Mouse (Mus musculus) v-Abl transformed pro-B cells (cell line): ENCODE results near the gene Gm20388.

ENCODE experiments used
- in situ Hi-C, 2 experiments: fragments of 400-800 bp; cut with MboI; formaldehyde crosslinking; loops; one replicate each; pipeline ENCODE4 v1.15.1; 2025; ENCODE audit not compliant: unreplicated experiment in 2 of 2

The Gm20388 gene

DNA sequence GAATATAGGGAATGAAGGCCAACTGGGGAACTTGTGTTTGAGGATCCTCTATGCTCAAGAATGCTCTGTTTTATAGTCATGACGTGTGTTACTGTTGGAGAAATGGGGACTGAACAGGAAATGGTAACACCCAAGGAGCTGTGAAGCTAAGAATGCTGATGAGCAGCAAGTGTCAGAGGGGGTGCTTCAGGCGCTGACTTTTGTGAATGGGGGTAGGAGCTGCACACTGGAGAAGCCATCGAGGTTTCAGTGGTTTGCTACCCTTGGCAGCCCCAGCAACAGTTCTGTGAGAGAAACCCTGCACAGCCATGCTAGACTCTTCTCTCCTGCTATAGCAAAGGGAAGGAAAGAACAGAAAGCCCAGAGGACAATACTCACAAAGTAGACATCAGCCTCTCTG, 3001.5 kb downstream of the Gm20388 start:
- in situ Hi-C loops = no loop called here

DNA sequence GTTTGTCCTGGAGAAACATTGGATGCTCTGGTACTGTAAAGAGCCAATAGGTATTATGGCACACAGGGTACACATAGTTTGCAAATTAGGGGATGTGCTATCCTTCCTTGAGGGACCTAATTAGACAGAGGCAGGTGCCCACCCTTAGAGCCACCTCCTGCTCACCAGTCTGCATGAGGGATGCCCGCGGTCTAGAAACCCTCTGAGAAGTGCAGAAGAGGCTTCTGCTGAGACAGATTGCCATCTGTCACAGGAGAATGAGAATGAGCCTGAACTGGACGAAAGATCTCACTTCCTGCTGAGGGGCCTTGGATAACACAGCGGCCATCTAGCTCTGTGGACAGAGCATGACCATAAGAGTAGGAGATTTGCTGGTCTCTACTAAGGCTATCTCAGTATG, 3002.2 kb downstream of the Gm20388 start:
- in situ Hi-C loops = no loop called here

DNA sequence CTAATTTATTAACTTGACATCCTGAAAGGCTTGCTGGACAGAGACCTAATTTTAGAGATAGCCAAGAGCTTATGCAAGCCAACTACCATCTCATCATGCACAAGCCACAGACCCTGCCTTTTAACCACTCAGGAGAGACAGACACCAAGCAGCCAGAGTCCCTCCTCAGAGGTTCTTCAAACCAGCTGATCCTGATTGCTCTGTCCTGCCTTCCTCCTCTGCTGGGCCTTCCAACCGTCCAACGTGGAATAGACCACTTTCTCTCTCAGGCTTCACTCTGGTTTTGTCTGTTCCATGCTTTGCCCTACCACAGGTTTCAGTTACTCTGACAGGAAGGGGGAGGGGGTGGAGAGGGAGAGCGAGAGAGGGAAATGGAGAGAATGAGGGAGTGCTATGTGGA, 3006.1 kb downstream of the Gm20388 start:
- in situ Hi-C loops = loop anchor here in 1 of 2 experiments (5.0 kb wide), 1 partner anchor 141 kb away; no protein-coding TSS in a partner anchor

DNA sequence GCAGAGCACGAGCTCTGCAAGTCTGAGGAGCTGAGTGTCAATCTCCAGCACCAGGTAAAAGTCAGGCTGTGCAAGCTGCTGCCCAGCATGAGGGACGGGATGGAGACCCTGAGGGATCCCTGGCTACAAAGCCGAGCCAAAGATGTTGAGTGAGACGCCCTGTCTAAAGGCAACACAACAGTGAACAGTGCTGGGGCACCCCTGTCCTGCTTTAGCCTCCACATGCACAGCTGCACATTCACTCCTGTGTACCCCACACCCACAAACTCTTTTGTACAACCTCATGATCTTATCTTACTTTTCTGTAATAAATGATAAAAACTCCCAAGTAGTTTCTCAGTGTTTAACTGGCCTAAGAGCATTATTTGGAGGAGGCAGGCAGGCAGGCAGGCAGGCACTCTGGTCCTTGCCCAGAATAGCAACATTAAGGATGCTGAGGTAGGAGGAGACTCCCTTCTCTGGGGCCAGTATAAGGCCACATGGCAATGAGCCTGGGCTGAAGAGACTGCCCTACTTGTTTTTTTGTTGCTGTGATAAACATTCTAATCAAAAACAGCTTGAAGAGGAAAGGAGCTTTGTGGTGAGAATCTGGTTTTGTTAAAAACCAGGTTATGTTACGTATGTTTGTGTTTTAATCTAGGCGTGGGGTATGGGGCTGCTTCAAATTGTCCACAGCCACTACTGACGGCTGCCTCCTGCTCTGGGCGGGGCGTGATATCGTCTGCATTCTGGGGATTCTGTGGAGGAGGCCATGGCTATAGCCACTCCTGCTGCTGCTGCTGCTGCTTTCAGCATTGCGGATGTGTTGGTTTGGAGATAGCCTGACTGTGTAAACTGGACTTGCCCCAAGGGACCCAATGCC, 3007.1 kb downstream of the Gm20388 start:
- in situ Hi-C loops = loop anchor here in 1 of 2 experiments (5.0 kb wide), 1 partner anchor 140 kb away; no protein-coding TSS in a partner anchor

DNA sequence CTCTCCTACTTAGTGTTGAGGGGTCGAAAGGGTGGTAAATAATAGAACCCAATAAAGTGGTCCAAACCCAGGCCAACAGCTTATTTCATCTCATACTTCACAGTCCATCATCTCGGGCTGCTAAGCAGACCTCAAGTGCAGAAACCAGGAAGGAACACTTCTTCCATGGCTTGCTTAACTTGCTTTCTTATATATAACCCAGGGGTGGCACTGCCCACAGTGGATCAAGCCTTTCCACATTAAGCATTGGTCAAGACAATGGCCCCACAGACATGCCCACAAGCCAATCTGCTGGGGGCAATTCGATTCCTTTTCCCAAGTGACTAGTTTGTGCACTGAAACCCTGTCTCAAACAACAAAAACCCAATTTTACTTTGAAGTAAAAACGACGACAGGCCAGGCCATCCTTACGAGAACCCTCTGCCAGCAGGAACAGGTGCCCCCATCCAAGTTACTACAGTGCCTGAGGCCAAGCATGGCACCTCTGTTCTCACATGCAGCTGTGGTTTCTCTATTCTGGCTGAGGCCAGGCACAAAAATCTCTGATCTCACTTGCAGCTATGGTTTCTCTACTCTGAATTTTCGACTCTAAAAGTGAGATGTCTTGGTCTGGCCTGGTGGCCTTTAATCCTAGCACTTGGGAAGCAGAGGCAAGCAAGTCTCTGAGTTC, 3007.9 kb downstream of the Gm20388 start:
- in situ Hi-C loops = loop anchor here in 1 of 2 experiments (5.0 kb wide), 1 partner anchor 139 kb away; no protein-coding TSS in a partner anchor

DNA sequence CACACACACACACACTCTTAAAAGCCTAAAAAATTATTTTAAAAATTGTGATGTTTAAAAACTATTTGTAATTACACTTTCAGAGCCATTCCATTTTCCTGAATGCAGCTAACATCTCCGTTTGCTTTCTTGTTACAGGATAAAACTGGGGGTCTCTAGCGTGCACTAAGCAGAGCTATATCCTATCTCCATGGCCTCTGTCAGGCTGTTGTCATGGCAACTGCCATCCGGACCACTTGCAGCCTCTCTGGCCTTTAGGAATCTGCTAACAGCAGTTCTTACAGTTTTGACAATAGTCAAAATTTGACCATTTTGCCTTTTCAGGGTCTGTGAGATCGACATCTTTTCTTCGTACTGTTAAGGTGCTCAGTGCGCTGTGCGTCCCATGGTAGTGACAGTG, 3010.2 kb downstream of the Gm20388 start:
- in situ Hi-C loops = no loop called here

DNA sequence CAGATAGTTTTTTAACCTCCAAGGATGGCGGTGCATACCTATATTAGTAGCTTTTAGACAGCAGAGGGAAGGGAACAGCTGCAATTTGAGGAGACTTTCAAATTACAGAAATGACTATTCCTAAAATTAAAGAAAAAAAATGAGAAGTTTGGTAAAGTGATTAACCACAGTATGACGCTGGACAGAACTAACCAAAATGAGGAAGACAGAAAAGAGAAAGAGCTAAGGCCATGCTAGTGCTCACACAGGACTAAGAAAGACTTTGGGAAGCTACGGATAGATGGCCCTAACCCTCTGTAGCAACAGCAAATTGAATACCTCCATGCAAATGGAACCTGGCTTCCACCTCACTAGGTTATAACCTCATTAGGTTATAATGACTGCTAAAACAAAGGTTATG, 3012.3 kb downstream of the Gm20388 start:
- in situ Hi-C loops = no loop called here

DNA sequence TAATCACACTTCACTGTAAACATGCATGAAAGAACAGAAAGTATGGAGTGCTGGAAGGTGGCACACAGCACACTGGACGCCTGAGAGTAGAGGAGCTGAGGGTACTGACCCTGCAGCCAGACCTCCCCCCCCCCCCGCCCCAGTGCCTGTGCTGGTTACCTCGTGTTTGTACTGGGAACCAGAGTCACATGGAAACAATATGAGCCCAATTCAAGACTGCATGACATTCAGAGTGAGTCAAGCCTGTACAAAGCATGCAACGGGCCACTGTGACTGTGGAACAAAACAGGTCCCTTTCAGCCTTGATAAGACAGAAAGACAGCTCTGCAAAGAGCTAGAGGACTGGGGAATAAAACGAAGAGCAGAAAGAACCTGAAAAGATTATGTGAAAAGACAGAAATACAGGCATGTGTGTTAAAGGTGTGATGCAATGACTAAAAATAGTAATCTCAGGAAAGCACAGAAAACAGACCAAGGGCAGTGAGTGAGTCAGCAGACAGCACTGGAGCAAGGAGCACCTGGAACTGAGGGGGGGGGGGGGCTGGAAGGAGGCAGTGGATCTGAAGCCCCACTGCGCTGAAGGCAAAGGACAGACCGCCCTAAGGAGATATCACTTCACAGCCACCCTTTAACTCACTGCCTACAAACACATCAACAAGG, 3012.9 kb downstream of the Gm20388 start:
- in situ Hi-C loops = no loop called here

DNA sequence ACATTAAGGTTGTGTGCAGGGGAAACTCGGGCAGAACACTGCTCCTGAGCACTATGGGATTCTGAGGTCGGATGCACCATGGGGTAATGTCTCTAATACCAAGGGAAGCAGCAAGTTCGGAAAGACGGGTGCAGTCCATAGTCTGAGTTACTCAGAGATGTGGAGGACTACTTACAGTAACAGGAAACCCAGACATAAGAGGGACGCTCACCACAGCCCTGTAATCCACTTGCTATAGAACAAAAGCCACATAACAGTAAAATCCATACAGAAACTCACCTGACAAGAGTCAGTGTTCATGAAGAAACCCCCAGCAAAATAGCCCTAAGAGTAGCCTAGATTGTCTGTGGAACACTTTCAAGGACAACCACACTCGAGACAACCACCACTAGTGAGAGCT, 3013.4 kb downstream of the Gm20388 start:
- in situ Hi-C loops = no loop called here

DNA sequence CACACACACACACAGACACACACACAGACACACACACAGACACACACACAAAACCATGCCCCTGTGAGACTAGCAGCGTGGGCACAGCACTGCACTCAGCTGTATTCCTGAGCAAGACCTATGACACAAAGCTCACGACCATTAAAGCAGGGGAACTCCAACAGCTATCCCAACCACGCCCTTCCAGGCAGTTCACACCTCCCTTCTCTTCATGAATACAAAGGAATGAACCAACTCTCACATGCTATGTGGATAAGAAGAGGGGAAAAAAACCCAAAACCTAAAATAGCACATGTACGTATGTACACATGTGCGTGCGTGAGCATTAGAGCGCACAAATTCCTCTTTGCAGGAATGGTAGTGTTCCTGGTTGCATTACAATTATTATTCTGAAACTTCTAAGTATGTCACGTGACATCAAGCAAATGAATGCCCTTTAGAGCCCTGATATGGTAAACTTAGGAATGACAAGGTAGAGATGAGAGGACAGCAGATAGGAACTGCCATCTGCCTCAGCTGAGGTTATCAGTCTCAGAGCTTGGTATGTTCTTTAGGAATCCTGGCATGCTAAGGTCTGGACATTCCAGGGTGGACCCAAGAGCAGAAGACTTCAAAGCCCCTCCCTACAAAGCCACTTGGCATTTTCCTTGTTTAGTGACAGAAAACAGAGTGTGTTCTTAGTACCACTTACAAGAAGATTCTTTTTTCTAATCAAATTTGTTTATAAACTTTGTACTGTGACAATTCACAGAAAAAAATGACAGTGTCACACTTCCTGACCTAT, 3015.5 kb downstream of the Gm20388 start:
- in situ Hi-C loops = no loop called here

DNA sequence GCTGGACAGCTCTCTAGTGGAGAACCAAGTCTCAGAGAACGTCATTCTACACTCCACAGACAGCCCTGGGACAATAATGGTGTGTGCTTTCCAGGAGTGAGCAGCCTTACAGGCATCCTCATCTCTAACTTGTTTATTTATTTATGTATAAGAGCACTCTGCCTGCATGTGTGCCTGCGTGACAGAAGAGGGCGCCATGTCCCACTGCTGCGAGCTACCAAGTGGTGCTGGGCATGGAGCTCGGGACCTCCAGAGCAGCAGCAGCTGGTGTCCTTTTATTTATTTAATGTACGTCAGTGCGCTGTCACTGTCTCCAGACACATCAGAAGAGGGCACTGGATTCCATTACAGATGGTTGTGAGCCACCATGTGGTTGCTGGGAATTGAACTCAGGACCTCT, 3016.1 kb downstream of the Gm20388 start:
- in situ Hi-C loops = no loop called here

DNA sequence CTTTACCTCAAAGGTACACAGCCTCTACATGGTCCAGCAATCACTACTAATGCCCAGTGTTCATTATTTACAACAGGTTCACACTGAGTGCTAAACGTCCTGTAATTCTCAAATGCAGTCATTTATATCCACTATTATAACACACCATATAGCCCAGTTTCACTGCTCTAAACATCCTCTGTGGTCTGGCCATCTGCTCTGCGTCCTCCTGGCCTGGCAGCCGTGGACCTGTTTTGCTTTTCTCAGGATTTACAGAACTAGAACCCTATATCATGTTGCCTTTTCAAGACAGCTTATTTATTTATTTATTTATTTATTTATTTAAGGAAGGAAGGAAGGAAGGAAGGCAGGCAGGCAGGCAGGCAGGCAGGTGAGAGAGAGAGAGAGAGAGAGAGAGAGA, 3017.2 kb downstream of the Gm20388 start:
- in situ Hi-C loops = no loop called here

DNA sequence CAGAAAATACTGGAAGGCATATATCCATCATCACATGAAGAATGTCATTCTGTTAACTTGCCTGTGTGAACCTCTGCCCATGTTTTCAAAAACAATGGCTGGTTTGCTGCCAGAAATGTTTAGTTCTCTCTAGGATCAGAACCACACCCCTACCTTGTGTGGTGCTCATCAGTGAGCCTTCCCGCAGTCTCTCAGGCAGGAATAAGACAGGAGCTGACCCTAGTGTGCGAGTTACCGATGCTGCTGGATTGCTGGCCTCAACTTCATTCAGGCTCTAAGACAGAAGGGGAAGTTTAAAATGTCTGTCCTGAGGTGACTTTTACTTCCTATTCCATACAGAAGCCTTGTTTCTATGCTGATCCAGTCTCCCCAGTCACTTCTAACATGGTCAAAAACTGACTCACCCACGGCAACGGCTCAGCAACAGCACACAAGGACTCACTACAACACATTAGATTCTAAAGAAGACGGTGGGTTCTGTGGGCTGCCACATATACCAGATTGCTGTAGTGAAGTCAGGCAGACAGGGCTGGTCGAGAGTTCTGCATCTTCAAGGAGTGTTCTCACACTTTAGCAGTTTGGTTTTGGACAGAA, 3018.1 kb downstream of the Gm20388 start:
- in situ Hi-C loops = no loop called here

DNA sequence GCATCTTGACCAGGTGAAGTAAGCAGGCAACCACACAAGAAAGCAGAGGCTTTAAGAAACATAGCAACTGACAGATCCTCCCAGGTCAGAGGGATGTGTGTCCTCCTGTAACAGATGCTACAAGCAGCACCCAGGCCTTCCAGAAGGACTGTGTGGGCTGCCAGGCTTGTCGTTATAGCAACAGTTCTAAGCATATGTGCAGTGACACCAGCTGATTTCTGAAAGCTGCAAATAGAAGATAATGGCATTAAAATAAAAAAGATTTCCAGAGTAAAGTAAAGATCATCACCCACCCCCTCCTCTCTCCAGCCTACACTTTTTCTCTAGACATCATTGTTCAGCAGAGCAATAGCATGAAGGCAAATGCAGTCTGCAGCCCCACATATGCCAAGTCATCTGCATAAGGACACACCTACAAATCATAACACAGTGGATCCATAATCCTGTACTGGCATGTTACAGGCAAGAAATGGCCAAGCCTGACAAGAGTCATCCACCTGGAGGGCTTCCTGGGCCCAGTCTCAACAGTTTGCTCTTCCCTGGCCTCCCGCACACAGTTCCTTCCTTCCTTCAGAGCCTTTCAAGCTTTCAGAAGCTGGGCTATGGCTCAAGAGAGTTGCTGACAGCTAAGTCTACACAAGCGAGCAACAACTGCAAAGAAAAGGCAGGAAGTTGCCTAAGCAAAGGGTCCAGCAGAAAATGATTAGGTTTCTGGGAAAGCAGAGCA, 3021.4 kb downstream of the Gm20388 start:
- in situ Hi-C loops = no loop called here

DNA sequence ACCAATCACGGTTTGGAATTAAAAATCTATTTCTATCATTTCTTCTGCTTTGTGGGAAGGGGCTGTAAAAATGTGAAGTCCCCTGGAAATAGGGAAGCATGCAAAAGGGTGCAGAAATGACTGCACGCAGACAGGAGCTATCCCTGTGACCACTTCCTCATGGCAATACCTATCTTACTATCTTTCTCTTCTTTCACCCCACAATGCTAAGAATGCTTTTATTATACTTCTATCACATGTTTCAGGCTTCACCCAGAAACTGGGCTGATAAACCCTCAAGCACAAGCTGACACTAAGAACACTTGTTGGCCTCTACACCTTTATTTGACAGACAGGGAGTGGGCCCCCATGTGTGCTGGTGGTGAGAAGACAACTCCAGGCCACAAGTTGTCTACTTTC, 3021.9 kb downstream of the Gm20388 start:
- in situ Hi-C loops = no loop called here

DNA sequence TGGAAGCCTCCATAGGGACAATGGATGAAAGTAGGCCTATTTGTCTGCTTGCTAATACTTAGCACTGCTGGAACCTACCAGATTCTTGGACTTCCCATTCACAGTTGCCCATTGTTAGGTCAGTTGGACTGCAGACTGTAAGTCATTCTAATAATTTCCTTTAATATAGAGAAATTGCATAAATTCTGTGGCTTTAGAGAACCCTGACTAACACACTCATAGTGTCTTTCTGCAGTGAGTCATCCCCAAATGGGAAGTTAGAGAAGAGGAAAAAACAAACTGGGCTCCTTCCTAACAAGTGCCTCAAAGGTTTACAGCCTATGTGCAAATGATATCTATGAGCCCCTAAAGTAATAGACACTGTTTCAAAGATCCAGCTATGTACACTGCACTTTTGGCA, 3023.3 kb downstream of the Gm20388 start:
- in situ Hi-C loops = no loop called here

DNA sequence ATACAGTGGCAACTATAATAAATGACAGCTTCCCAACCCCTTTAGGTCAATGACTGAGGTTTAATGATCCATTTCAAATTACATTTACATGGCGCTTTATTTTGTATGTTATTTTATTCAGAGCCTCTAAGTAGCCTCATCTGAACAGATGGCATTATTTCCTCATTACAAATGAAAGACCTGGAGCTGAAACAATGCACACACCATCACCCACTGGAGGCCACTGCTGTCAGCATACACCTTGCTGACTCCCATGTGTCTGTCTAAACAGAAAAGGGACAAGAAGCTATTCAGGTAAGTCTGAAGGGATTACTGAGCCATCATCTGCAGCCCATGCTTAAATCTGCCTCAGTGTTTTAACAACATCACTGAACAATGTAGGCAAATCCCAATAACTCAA, 3024.5 kb downstream of the Gm20388 start:
- in situ Hi-C loops = no loop called here

DNA sequence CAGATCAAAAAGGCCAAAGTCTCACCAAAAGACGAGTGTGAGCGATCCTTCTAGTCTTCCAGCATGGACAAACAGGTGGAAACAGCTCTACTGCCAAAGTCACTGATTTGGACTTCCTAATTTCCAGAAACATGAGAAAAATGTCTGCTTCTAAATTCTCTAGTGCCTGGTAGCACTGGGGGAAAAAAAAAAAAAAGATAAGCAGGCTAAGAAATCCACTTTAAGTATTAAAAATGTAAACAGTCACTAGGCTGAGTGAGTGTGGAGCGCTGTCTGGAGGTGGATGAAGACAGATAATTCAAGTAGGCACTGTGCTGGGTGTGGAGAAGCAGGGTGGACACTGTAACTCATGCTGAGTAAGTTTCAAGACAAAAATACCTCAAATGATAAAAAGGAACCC, 3025.3 kb downstream of the Gm20388 start:
- in situ Hi-C loops = no loop called here

DNA sequence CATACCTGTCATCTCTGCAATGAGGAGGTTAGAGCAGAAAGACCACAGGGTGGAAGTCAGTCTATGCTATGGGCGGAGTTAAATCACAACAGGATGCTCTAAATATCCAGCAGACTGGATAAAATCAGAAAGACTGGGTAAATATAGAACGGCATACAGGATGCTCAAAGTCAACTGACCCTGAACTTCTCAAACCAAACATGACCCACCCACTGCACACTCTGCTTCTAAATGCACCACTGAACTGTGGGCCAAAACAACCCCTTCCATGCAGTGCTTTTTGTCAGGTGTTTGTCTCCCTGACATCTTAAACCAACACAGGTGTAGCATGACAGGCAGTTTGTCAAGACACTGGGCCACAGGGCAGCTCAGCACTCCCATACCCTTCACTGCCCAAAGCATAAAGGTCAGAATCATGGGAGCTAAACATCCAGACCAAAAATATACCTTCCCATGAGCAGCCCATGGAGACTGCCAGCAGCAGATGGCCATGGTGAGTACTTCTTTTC, 3027.0 kb downstream of the Gm20388 start:
- in situ Hi-C loops = no loop called here
